Mouse (Mus musculus) kidney, adult 2 months (tissue): Measurements from ENCODE around the gene Rnf121.

Experiments
- CTCF ChIP-seq: fragments of 200-500 bp; conservative IDR thresholded peaks from 2 replicates; pipeline ENCODE4 v1.5.1; 2011; ENCODE audit warnings: low read depth, mild to moderate bottlenecking, control low read depth, low read length, moderate library complexity, mixed read lengths; ENCODE audit not compliant: insufficient read depth, insufficient read length
- POLR2A ChIP-seq: fragments of 200-500 bp; IDR thresholded peaks from one replicate; pipeline ENCODE4 v1.6.1; 2011; ENCODE audit warnings: low read depth, low read length, control low read depth

- no peak for TF ChIP-seq POLR2A
- no peak for TF ChIP-seq CTCF
Observed at GRCm38 (mm10) chr7:102065046-102065891, at the start of gene Rnf121, which contains the start of the genes Xndc1 and Xntrpc.
